Comparison of ENCODE assay signal across 22 mouse cellular contexts in the genomic region with DNA sequence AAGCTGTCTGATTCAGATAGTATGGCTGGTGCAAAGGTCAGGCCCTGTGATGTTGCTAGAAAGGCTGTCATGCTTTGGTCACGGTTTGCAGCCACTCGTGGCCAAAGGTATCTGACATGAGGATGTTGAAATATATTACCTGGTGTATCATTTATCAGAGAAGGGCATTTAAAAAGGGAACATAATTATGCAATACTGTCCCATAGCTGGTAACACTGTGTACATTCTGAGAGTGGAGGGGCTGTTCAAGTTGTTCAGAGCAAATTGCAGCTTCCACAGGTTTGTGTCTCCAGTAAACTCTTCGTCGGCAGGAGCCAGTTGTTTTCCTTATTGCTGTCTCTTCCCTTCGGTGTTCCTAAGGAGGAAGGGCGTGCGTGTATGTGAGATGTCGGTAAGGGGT. TPM values are rescaled to one million over a fixed set of nuclear protein-coding genes. Genes with fewer than 3 reads are reported as not detected.
DNase-seq lines count a peak whose midpoint lies in the region; ATAC-seq and TF ChIP-seq lines count a peak whose summit lies in the region.
"Had no signal": no experiment of that assay in that cellular context is flagged by ENCODE, and none has a peak within 500 bp of the region (broad histone marks: within the 10 kb centered on the region; RNA-seq: fewer than 3 reads in every experiment).

No protein-coding gene starts in this region.

- H3K27me3 ChIP-seq in liver, embryonic 16.5 days (ENCODE audit: control insufficient read depth, insufficient read depth, low read depth, low read length): no peaks in the 10 kb centered on the region
- no peaks in the 10 kb centered on the region for H3K27me3 ChIP-seq in intestine, postnatal 0 days (replicated peaks; ENCODE audit: control insufficient read depth, insufficient read depth, low read length)
- H3K27me3 ChIP-seq: CH12.LX; embryonic facial prominence, embryonic 15.5 days; hindbrain, embryonic 13.5 days had no signal

- no peaks in the 10 kb centered on the region for H3K36me3 ChIP-seq in liver, embryonic 16.5 days (ENCODE audit: control insufficient read depth, insufficient read depth)
- no peaks in the 10 kb centered on the region for H3K36me3 ChIP-seq in intestine, postnatal 0 days (ENCODE audit: control insufficient read depth, insufficient read depth)
- H3K36me3 ChIP-seq: embryonic facial prominence, embryonic 15.5 days had no signal

- TF ChIP-seq CTCF in intestine, postnatal 0 days (IDR thresholded peaks at IDR 0.05; ENCODE audit: low read depth): no peak

- peak overlapping the region; percentile 25; the same call in 1 of the 2 replicates for H3K27ac ChIP-seq in liver, embryonic 16.5 days (ENCODE audit: low read length)
- H3K27ac ChIP-seq in intestine, postnatal 0 days (ENCODE audit: low read depth, low read length): peak overlapping the region; percentile 60
- H3K27ac ChIP-seq: embryonic facial prominence, embryonic 15.5 days; forebrain, embryonic 10.5 days; gastrocnemius, adult 2 months; hindbrain, embryonic 13.5 days had no signal

- H3K9ac ChIP-seq in liver, embryonic 16.5 days (ENCODE audit: low read depth, low read length): no peak overlapping the region
- no peak overlapping the region for H3K9ac ChIP-seq in intestine, postnatal 0 days (ENCODE audit: low read depth, low read length)
- H3K9ac ChIP-seq: embryonic facial prominence, embryonic 15.5 days; hindbrain, embryonic 13.5 days had no signal

- H3K4me2 ChIP-seq in liver, embryonic 16.5 days (ENCODE audit: low read depth, low read length): no peak overlapping the region
- 0 out of 2 replicates have a peak overlapping the region, but pooled peaks have one; percentile 24 for H3K4me2 ChIP-seq in intestine, postnatal 0 days (replicated peaks; ENCODE audit: low read depth)
- H3K4me2 ChIP-seq: embryonic facial prominence, embryonic 15.5 days; hindbrain, embryonic 13.5 days had no signal

- H3K4me1 ChIP-seq in liver, embryonic 16.5 days (ENCODE audit: control insufficient read depth, low read depth, low read length): peaks cover 23% of the 10 kb centered on the region
- H3K4me1 ChIP-seq in intestine, postnatal 0 days (replicated peaks; ENCODE audit: control insufficient read depth, insufficient read depth, low read length): no peaks in the 10 kb centered on the region

- 79% methylated on average over 8 of the region's 8 CpGs for WGBS in liver, embryonic 16.5 days (ENCODE audit: insufficient replicate concordance)
- 43% methylated on average over 8 of the region's 8 CpGs for WGBS in intestine, postnatal 0 days

- ATAC-seq in liver, embryonic 16.5 days (ENCODE audit: low read depth): peak; percentile 36; the same call in 1 of the 2 replicates
- ATAC-seq in intestine, postnatal 0 days: peak; percentile 62
- ATAC-seq: forebrain, embryonic 14.5 days had no signal

- no peaks in the 10 kb centered on the region for H3K9me3 ChIP-seq in liver, embryonic 16.5 days (replicated peaks; ENCODE audit: control insufficient read depth, low read length)
- no peaks in the 10 kb centered on the region for H3K9me3 ChIP-seq in intestine, postnatal 0 days (ENCODE audit: control insufficient read depth)
- H3K9me3 ChIP-seq: embryonic facial prominence, embryonic 15.5 days; forebrain, embryonic 10.5 days; hindbrain, embryonic 13.5 days had no signal

- no peak for DNase-seq in liver
- peak; percentile 20 for DNase-seq in lung, postnatal 36 days
- no peak for DNase-seq in lung, adult 18-20 months
- DNase-seq in spleen, postnatal 4 days (ENCODE audit: low spot score in 2 of 2): no peak
- DNase-seq in thymus, adult 18-20 months: no peak
- DNase-seq: adrenal gland, adult 8-10 months; adrenal gland, postnatal 36 days; cerebellum, adult 2 months; cerebellum, postnatal 14 days; embryo, embryonic 11 days; gastrocnemius, adult 2 months; gastrocnemius, postnatal 25 days; heart, postnatal 10 days; heart, postnatal 4 days had no signal

- H3K4me3 ChIP-seq in liver, embryonic 16.5 days (ENCODE audit: low read depth, low read length): no peak overlapping the region
- H3K4me3 ChIP-seq in intestine, postnatal 0 days (ENCODE audit: low read depth, low read length): no peak overlapping the region
- H3K4me3 ChIP-seq: embryonic facial prominence, embryonic 15.5 days; erythroblast, embryonic 14.5 days; forebrain, embryonic 10.5 days; gastrocnemius, adult 2 months; hindbrain, embryonic 13.5 days had no signal

RNA-seq across cellular contexts. Expression of a gene that starts 3.2 kb away (rescaled TPM):
- 3.1 and 3.4 TPM in 2 replicates for polyA plus RNA-seq in liver, embryonic 16.5 days (2015; fragmentation: Nextera tagmentation; extraction: Ambion mirVana)
- 7.2 and 7.8 TPM in 2 replicates for polyA plus RNA-seq in intestine, postnatal 0 days (2015; fragmentation: Nextera tagmentation; extraction: Ambion mirVana)
